Mouse (Mus musculus) cerebellum, adult 2 months (tissue): Measurements from ENCODE around the gene Tbc1d8.

Experiments used
- CTCF ChIP-seq: fragments of 200-500 bp; IDR thresholded peaks from 2 replicates; pipeline ENCODE4 v1.5.1; 2011; ENCODE audit warnings: low read depth, mild to moderate bottlenecking, control low read depth, low read length, moderate library complexity, borderline replicate concordance; ENCODE audit not compliant: insufficient read depth
- POLR2A ChIP-seq: fragments of 200-500 bp; IDR thresholded peaks from 2 replicates; pipeline ENCODE4 v1.6.1; 2011; ENCODE audit warnings: low read length, control low read depth, borderline replicate concordance; ENCODE audit not compliant: insufficient read depth

GRCm38 (mm10) chr1:39449251-39449790, 29.2 kb downstream of the Tbc1d8 start:
- TF ChIP-seq CTCF: no peak
- TF ChIP-seq POLR2A: no peak
